In genomic region chr17:87987507-87987906, GRCm38 (mm10) we compare ENCODE assay signal across 1 mouse cellular context.
TF ChIP-seq lines count a peak whose summit lies in the region.

No protein-coding gene starts in this region.

TF ChIP-seq in CH12.LX, 34 proteins besides CTCF, POLR2A, EP300 and RAD21 (continued from another document):
- TF ChIP-seq MAFK (IDR thresholded peaks at IDR 0.05; ENCODE audit: insufficient replicate concordance, low read length) (no peak), USF1 (IDR thresholded peaks at IDR 0.05; ENCODE audit: low read depth, low read length) (no peak), SMC3 (IDR thresholded peaks at IDR 0.05; ENCODE audit: low read depth, low read length) (no peak), UBTF (IDR thresholded peaks at IDR 0.05; ENCODE audit: low read depth, low read length) (no peak), USF2 (conservative IDR thresholded peaks at IDR 0.05; ENCODE audit: low read depth, low read length) (no peak), IRF4 (IDR thresholded peaks at IDR 0.05; ENCODE audit: low read depth, low read length) (no peak), TBP (conservative IDR thresholded peaks at IDR 0.05; ENCODE audit: low read depth, low read length) (no peak), ZMIZ1 (IDR thresholded peaks at IDR 0.05; ENCODE audit: low read depth, low read length) (no peak), ZNF384 (IDR thresholded peaks at IDR 0.05; ENCODE audit: low read depth, low read length) (no peak)
